Mouse (Mus musculus): ENCODE measurements around the gene Mterf1a. TPM values are rescaled to one million over a fixed set of nuclear protein-coding genes. Genes with fewer than 3 reads are reported as not detected.
"Not testable (repeated sequence)": the region's sequence is repeated elsewhere in the genome, so short reads cannot be mapped to it uniquely, and the experiment has no call there.

Gene Mterf1a
- polyA plus RNA-seq, 1 experiment = 1.7 TPM

DNA sequence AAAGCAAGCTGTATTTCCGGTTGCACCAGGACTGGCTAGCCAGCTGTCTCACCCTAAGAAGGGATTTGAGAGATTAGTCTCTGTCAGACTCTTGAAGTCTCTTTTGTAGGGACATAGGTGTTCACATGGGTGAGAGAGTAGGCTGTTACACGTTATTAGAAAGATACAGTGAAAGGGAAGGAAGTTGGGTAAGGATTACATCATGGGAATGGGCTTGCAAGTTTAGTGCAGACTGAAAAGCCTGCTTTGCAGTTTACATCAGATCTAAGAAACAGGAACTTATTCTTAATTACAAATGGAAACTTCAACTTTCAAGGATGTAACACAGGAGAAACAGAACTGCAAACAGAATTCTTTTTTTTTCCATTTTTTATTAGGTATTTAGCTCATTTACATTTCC lies 11.7 kb upstream of the Mterf1a start:
- Histone ChIP-seq H3K27ac (ENCODE audit: control insufficient read depth, insufficient read depth, low read depth, low read length) (no peak overlapping the region), H3K4me3 (ENCODE audit: control insufficient read depth, low read depth, low read length) (no peak overlapping the region), H3K27me3 (ENCODE audit: control insufficient read depth, insufficient read depth, low read length) (no peaks in the 10 kb centered on the region), H3K4me1 (ENCODE audit: control insufficient read depth, insufficient read depth, low read length) (no peaks in the 10 kb centered on the region), H3K36me3 (ENCODE audit: control insufficient read depth, insufficient read depth, low read length) (no peaks in the 10 kb centered on the region)
- TF ChIP-seq CTCF (IDR thresholded peaks at IDR 0.05; ENCODE audit: control insufficient read depth, insufficient read depth, insufficient replicate concordance, low read depth, low read length) (no peak), POLR2A (IDR thresholded peaks at IDR 0.05; ENCODE audit: control insufficient read depth, low read depth, low read length) (no peak)

DNA sequence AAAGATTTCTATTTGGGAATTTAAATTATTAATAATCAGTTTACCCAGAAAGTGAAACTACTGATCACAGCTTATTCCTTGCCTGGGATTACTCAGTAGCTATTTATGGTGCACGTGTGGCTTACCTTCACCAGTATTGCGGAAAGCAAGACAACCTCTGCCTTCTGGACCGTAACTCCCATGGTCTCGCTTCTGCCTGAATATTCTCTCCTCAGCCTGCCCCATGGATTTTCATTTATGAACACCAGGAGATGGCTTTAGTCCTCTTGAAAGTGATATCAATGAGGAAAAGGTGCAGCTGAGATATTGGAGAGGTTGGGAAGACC lies 524 bp upstream of the Mterf1a start:
- not testable (repeated sequence) for H3K27me3 ChIP-seq (ENCODE audit: control insufficient read depth, insufficient read depth, low read length); H3K4me1 ChIP-seq (ENCODE audit: control insufficient read depth, insufficient read depth, low read length); H3K4me3 ChIP-seq (ENCODE audit: control insufficient read depth, low read depth, low read length); H3K36me3 ChIP-seq (ENCODE audit: control insufficient read depth, insufficient read depth, low read length); H3K27ac ChIP-seq (ENCODE audit: control insufficient read depth, insufficient read depth, low read depth, low read length)

DNA sequence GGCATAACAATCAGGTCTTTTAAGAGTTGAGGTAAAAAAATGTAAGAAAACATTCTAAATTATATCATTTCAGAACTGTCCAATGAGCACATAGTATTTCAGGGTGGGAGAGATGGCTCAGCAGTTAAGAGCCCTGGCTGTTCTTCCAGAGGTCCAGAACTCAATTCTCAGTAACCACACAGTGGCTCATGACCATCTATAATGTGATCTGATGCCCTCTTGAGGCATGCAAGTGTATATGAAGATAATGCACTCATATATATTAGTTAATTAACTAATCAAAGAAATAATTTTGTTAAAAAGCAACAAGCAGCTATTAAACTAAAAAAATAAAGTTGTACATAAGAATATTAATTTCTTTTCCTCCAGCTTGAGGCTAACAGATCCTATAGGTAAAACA lies 4.5 kb downstream of the Mterf1a start:
- Histone ChIP-seq H3K27me3 (ENCODE audit: control insufficient read depth, insufficient read depth, low read length) (no peaks in the 10 kb centered on the region), H3K4me1 (ENCODE audit: control insufficient read depth, insufficient read depth, low read length) (no peaks in the 10 kb centered on the region), H3K36me3 (ENCODE audit: control insufficient read depth, insufficient read depth, low read length) (no peaks in the 10 kb centered on the region), H3K4me3 (ENCODE audit: control insufficient read depth, low read depth, low read length) (no peak overlapping the region), H3K27ac (ENCODE audit: control insufficient read depth, insufficient read depth, low read depth, low read length) (no peak overlapping the region)
- TF ChIP-seq POLR2A (IDR thresholded peaks at IDR 0.05; ENCODE audit: control insufficient read depth, low read depth, low read length) (no peak), CTCF (IDR thresholded peaks at IDR 0.05; ENCODE audit: control insufficient read depth, insufficient read depth, insufficient replicate concordance, low read depth, low read length) (no peak)

DNA sequence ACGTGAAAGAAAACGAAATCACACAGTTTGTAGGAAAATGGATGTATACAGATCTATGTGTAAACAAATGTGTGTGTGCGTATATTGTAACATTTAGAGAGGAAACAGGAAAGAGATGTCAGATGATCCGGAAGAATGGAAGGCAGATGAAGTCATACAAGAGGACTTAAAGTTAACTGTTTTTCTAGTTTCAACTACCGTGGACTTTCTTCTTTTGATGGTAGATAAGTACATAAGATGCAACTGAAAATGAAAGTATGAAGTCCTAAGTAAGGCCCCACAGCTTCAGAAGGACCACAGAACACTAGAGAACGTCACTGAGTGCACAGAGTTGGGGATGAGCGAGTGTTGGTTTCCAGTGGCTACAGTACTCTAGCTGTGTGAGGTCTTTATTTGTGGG lies 6.9 kb downstream of the Mterf1a start:
- H3K27ac ChIP-seq (ENCODE audit: control insufficient read depth, insufficient read depth, low read depth, low read length); H3K27me3 ChIP-seq (ENCODE audit: control insufficient read depth, insufficient read depth, low read length); H3K4me1 ChIP-seq (ENCODE audit: control insufficient read depth, insufficient read depth, low read length); H3K4me3 ChIP-seq (ENCODE audit: control insufficient read depth, low read depth, low read length); H3K36me3 ChIP-seq (ENCODE audit: control insufficient read depth, insufficient read depth, low read length): not testable (repeated sequence)

DNA sequence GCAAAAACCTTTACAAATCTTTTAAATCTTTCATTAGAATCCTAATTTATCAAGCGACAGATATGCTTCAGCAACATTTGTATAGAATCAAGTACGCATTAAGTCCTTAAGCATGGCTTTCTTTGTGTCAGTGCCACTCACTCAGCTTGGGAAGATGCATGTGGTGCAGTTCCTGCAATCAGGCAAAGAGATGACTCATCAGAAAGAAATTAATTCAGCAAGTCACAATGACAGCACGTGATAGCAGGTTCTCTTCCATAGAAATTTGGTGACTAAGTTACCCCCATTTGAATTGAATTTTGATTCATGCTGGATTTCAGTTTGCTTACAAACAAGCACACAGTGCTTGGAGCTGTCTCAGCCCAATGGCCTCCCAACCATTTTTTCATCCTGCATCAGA lies 20.2 kb downstream of the Mterf1a start:
- TF ChIP-seq CTCF (IDR thresholded peaks at IDR 0.05; ENCODE audit: control insufficient read depth, insufficient read depth, insufficient replicate concordance, low read depth, low read length) (no peak), POLR2A (IDR thresholded peaks at IDR 0.05; ENCODE audit: control insufficient read depth, low read depth, low read length) (no peak)
- H3K4me1 ChIP-seq (ENCODE audit: control insufficient read depth, insufficient read depth, low read length) = no peaks in the 10 kb centered on the region
- no peak overlapping the region for H3K27ac ChIP-seq (ENCODE audit: control insufficient read depth, insufficient read depth, low read depth, low read length)
- H3K4me3 ChIP-seq (ENCODE audit: control insufficient read depth, low read depth, low read length) = no peak overlapping the region
- H3K27me3 ChIP-seq (ENCODE audit: control insufficient read depth, insufficient read depth, low read length) = no peaks in the 10 kb centered on the region
- H3K36me3 ChIP-seq (ENCODE audit: control insufficient read depth, insufficient read depth, low read length) = no peaks in the 10 kb centered on the region

DNA sequence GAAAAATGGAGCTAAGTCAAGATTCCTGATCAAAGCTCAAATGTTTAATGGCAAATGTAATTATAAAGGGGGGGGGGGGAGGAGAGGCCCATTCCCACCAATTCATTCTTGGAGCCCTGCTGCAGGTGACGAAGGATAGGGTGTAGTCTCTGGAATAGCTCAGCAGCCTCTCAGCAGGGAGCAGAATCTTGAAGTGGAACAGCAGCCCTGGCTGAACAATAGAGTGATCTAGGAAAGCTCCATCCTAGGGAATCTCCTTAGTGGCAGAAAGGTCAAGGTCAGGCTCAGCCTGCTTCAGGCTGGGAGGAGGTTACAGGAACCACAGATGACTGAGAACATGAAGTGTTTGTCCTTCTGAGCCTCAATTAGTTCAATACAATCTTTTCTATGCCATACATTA lies 21.4 kb downstream of the Mterf1a start:
- Histone ChIP-seq H3K27me3 (ENCODE audit: control insufficient read depth, insufficient read depth, low read length) (no peaks in the 10 kb centered on the region), H3K4me3 (ENCODE audit: control insufficient read depth, low read depth, low read length) (no peak overlapping the region), H3K4me1 (ENCODE audit: control insufficient read depth, insufficient read depth, low read length) (no peaks in the 10 kb centered on the region), H3K27ac (ENCODE audit: control insufficient read depth, insufficient read depth, low read depth, low read length) (no peak overlapping the region), H3K36me3 (ENCODE audit: control insufficient read depth, insufficient read depth, low read length) (no peaks in the 10 kb centered on the region)
- no peak for TF ChIP-seq POLR2A (IDR thresholded peaks at IDR 0.05; ENCODE audit: control insufficient read depth, low read depth, low read length)
- TF ChIP-seq CTCF (IDR thresholded peaks at IDR 0.05; ENCODE audit: control insufficient read depth, insufficient read depth, insufficient replicate concordance, low read depth, low read length) = no peak

DNA sequence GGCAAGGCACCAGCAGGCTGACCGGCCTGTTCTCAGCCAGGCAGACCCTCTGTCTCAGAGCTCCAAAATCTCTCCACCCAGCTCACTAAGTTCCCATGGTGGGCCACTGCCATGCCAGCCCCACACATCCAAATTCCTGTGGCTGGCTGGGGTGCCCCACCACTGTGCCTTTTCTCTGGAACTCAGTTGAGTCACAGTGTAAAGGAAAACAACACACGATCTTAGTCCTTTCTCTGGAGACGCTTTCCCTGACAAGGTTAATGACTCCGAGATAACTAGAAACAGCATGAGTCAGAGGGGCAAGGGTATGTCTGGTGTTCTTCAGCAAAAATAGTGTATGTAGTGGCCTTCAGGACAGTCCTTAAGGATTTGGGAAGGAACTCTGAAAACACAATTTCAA lies 23.6 kb downstream of the Mterf1a start:
- Histone ChIP-seq H3K27me3 (ENCODE audit: control insufficient read depth, insufficient read depth, low read length) (no peaks in the 10 kb centered on the region), H3K27ac (ENCODE audit: control insufficient read depth, insufficient read depth, low read depth, low read length) (no peak overlapping the region), H3K4me1 (ENCODE audit: control insufficient read depth, insufficient read depth, low read length) (no peaks in the 10 kb centered on the region), H3K4me3 (ENCODE audit: control insufficient read depth, low read depth, low read length) (no peak overlapping the region), H3K36me3 (ENCODE audit: control insufficient read depth, insufficient read depth, low read length) (no peaks in the 10 kb centered on the region)
- TF ChIP-seq POLR2A (IDR thresholded peaks at IDR 0.05; ENCODE audit: control insufficient read depth, low read depth, low read length) = no peak
- TF ChIP-seq CTCF (IDR thresholded peaks at IDR 0.05; ENCODE audit: control insufficient read depth, insufficient read depth, insufficient replicate concordance, low read depth, low read length) = no peak

DNA sequence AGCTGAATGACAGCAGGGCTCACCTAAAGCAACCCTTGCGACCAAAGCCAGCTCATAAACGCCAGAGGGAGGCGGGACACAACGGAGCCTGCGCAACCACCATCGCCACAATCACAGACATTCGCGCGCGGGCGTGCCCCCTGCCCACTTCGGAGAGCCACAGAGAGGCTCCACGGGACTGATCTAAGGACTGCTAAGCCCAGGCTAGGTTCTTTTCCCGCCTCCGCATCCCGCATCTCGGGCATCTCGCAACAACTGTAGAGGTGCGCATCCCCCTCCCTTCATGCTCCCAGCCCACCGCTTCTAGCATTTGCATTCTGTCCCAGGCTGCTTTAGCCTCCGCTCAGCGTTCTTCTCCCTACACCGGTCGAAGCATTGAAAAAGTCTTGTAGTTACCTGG lies 48.7 kb downstream of the Mterf1a start, which contains the start of gene Lrrd1:
Gene Lrrd1, plus strand, starts transcription at position 148 of the 400 bp plus-strand sequence.
- Histone ChIP-seq H3K36me3 (ENCODE audit: control insufficient read depth, insufficient read depth, low read length) (no peaks in the 10 kb centered on the region), H3K27me3 (ENCODE audit: control insufficient read depth, insufficient read depth, low read length) (no peaks in the 10 kb centered on the region), H3K4me3 (ENCODE audit: control insufficient read depth, low read depth, low read length) (peak within 1 kb of the TSS; percentile 86), H3K27ac (ENCODE audit: control insufficient read depth, insufficient read depth, low read depth, low read length) (peak within 1 kb of the TSS; percentile 61), H3K4me1 (ENCODE audit: control insufficient read depth, insufficient read depth, low read length) (peaks cover 7% of the 10 kb centered on the region)
- TF ChIP-seq POLR2A (IDR thresholded peaks at IDR 0.05; ENCODE audit: control insufficient read depth, low read depth, low read length) (peak; percentile 45; the same call in 1 of the 2 replicates), CTCF (IDR thresholded peaks at IDR 0.05; ENCODE audit: control insufficient read depth, insufficient read depth, insufficient replicate concordance, low read depth, low read length) (no peak)

Other genes starting within 250 kb of the Mterf1a start
- 186 and 244 TPM in 2 replicates for gene Tmbim7, start 242.8 kb downstream of the Mterf1a start, polyA plus RNA-seq (2012; rRNA removed)
- gene Gatad1, start 236.7 kb downstream of the Mterf1a start, polyA plus RNA-seq (2012; rRNA removed) = 120 and 121 TPM in 2 replicates
- 7.7 and 9.0 TPM in 2 replicates for gene Ankib1, start 91.0 kb downstream of the Mterf1a start, polyA plus RNA-seq (2012; rRNA removed)
- gene Krit1, start 90.7 kb downstream of the Mterf1a start, polyA plus RNA-seq (2012; rRNA removed) = 10.0 and 11.9 TPM in 2 replicates
- gene Lrrd1, start 48.8 kb downstream of the Mterf1a start, polyA plus RNA-seq (2012; rRNA removed) = 4.6 and 5.4 TPM in 2 replicates
- gene Akap9, start 34.1 kb upstream of the Mterf1a start, polyA plus RNA-seq (2012; rRNA removed) = 9.5 and 11.5 TPM in 2 replicates
- gene Cyp51, start 210.8 kb upstream of the Mterf1a start, polyA plus RNA-seq (2012; rRNA removed) = 72.9 and 88.0 TPM in 2 replicates

Measured in testis, adult 2 months (tissue).